Mouse (Mus musculus) left cerebral cortex, adult 9 months (tissue): Measurements from ENCODE around the gene Gm10282.

Source experiments
- DNase-seq, 2 experiments: peaks; one replicate each; pipeline ENCODE4 v3.0.0; 2022; ENCODE audit warnings: low spot score in 2 of 2

Gm10282 gene

DNA sequence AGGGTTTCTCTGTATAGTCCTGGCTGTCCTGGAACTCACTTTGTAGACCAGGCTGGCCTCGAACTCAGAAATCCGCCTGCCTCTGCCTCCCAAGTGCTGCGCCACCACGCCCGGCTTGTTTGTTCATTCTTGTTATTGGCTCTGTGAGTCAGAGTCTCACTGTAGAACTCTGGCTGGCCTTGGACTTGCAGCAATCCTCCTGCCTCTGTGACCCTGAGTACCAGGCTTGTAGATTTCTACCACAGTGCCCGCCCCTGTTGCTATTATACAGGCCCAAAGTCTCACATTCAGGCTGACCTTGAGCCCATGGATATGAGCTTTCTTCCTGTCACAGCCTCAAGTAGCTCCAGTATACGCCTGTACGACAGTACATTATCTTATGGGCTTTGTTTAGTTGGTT is 8.5 kb downstream of the Gm10282 start:
- DNase-seq, result no peak

- DNase-seq, result peak; percentile 37 to 64
Measured at GRCm38 (mm10) chr8:72295679-72296078, 9.4 kb downstream of the Gm10282 start.

GRCm38 (mm10) chr8:72295125-72295524 is 9.9 kb downstream of the Gm10282 start:
- no peak for DNase-seq

DNA sequence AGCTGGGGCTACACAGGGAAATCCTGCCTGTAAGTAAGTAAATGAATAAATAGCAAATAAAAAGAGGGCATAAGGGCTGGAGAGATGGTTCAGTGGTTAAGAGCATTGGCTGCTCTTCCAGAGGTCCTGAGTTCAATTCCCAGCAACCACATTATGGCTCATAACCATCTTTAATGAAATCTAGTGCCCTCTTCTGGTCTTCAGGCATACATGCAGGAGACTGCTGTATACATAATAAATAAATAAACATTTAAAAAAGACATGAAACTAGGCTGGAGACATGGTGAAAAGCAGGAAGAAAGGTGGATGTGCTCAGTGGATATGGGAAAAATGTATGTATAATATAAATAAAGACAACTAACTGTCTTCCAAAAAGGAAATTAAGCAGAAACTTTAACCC is 11.8 kb downstream of the Gm10282 start:
- DNase-seq, result no peak

- no peak for DNase-seq
Measured at GRCm38 (mm10) chr8:72291104-72291503, 14.0 kb downstream of the Gm10282 start.

- no peak for DNase-seq
Measured at GRCm38 (mm10) chr8:72289051-72289450, 16.0 kb downstream of the Gm10282 start.

DNA sequence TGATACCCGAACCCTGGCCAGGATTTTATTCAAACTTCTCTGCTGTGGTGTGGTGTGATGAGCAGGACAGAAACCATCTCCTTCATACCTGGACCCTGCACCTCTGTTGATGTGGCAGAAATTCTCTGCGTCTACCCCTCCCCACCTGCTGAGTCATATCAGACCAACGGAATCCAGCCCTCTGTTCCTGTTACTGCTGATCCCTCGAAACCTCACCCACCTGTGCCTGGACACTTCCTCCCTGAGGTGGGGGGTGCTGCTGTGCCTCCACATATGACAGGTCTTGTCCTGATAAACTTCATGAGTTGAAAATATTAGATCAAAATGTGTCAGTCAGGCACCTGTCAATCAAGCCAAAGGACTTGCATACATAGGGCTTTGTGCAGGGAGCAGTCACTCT is 19.8 kb downstream of the Gm10282 start:
- DNase-seq, result no peak

DNA sequence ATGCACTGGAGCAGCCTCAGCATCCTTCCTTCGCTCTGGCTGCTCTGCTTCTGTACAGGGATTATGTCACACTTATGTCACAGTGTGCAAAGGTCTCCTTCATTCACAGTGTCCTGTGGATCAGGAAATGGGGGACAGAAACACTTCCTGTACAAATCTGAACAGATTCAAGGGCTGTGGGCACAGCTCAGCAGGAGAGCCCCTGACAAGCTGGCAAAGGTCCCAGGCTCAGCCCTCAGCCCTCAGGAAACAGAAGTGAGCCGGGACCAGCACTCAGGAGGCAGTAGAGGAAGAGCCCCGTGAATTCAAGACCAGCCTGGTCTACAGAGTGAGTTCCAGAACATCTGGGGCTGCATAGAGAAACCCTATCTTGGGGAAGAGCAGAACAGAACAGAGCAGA is 23.4 kb downstream of the Gm10282 start:
- DNase-seq, result no peak

GRCm38 (mm10) chr8:72279151-72279550 is 25.9 kb downstream of the Gm10282 start:
- no peak for DNase-seq

DNA sequence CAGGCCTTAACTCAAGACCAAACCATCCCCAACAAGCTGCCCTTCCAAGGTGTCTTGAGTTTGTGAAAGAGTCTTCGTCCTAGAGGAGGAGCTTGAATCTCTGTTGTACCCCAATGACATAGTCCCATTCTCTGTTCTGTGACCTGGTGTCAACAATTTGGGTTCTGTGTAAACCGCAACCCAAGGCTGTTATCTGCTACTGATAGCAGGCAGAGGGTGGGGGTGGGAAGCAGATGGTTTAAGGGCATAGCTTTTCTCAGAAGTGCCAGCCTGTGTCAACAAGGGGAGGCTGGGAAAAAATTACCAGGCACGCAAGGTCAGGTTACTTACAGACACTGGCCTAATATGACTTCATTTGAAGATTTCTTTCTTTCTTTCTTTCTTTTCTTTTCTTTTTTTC is 27.8 kb downstream of the Gm10282 start:
- DNase-seq, result no peak

DNA sequence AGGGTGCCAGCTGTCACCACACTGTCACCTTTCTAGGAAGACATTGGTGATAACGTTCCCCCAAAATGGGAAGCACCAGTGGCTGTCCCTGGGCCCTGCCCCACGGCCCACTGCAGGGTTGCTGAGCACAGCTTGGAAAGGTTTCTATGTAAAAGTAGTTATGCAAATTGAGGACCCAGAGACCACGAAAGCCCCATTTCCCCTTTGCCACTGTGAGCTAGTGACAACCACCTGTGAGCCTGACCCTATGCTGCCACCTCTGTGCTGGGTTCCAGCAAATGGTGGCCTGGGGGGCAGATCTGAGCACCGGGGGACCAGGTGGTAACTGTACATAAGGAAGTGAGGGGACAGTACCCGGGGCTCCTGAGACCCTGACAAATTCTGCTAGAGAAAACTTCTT is 31.3 kb downstream of the Gm10282 start:
- no peak for DNase-seq

- no peak for DNase-seq
Measured at GRCm38 (mm10) chr8:72273111-72273770, 31.8 kb downstream of the Gm10282 start.

DNA sequence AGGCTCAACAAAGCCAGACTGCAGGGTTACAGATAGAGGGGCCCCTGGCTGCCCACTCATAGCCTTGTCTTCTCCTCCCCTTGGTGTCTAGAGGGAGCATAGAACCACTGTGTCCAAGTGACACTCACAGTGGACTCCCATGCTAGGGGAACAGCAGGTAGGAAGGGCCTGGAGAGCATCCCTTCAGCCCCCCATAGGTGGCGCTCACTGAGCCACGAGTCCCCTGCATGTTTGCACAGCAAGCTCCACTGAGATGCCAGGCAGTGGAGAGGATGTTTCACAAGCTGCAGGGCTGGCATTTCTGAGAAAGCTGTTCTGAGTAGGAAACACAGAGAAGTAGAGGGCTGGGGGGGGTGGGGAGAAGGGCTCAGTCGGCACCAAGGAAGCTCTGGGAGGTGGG is 32.7 kb downstream of the Gm10282 start:
- peak in 1 of 2 experiments; percentile 67 for DNase-seq

GRCm38 (mm10) chr8:72271691-72272090 is 33.4 kb downstream of the Gm10282 start:
- DNase-seq, result no peak

DNA sequence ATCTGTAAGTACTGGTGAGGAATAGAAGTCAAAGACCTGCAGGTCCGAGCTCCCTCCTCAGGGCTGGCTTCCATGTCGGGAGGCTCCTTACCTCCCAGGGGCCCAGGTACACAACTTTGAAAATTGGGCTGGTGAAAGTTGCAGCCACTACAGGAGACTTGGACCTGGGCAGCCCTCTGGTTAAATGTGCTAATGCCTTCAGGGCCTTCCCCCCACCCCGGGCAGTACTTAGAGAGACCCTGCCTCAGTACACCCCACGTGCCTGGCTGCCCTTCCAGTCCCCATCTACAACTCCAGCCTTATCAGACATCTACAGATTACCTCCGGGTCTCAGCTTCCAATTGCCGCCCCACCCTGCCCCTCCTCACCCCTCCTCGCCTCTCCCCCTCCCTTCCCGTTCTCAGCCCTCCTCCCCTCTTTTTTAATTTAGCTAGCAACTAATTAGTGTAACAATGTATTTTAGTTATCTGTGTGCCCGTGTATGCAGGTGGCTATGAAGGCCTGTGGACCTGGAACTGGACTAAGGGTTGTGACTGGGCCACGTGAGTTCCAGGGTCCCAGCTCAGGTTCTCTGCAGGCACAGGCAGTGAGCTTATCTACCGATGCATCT is 33.9 kb downstream of the Gm10282 start:
- DNase-seq, result no peak

GRCm38 (mm10) chr8:72270606-72271005 is 34.5 kb downstream of the Gm10282 start:
- DNase-seq, result no peak

DNA sequence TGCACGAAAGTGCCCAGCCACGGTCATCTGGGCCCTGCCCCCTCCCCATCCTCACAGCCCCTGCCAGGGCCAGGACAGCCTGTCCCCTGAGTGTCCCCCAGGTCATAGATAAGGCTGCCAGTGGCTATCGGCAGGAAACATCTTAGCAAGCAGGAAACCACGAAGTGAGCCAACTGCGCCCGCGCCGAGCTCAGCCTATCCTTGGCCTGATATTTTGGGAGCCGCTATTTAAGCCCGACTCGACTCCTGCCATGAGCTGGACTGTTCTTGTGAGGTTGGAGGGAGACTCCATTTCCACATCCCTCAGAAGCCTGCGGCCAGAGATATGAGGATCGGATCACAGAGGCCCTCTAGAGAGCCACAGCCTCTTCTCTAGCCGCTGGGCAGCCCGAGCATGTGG is 36.7 kb downstream of the Gm10282 start:
- DNase-seq, result peak in 1 of 2 experiments; percentile 26

GRCm38 (mm10) chr8:72267106-72267505 is 38.0 kb downstream of the Gm10282 start:
- no peak for DNase-seq

GRCm38 (mm10) chr8:72266671-72267070 is 38.4 kb downstream of the Gm10282 start:
- no peak for DNase-seq

- no peak for DNase-seq
Measured at GRCm38 (mm10) chr8:72265342-72265741, 39.7 kb downstream of the Gm10282 start.

DNA sequence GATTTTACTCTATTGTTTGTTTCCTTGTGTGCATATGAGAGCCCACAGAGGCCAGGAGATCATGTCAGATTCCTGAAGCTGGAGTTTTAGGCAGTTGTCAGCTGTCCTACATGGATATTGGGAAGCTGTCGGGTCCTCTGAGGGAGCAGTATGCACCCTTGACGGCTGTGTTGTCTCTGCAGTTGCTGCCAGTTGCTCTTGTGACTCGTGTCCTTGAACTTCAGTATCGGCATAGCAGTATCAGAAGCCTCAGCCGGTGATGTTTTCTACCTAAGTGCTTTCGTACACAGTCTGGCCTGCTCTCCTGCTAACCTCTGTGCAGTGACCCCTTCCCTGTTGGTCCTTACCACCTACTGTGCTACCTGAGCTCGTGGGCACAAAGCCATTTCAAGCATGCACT is 41.6 kb downstream of the Gm10282 start:
- no peak for DNase-seq

GRCm38 (mm10) chr8:72262756-72263155 is 42.3 kb downstream of the Gm10282 start:
- DNase-seq, result no peak

GRCm38 (mm10) chr8:72261872-72262271 is 43.2 kb downstream of the Gm10282 start:
- no peak for DNase-seq

GRCm38 (mm10) chr8:72261431-72261830 is 43.6 kb downstream of the Gm10282 start:
- no peak for DNase-seq
